8 mouse cellular contexts compared by ENCODE assay signal in genomic region chr8:126886741-126887638, GRCm38 (mm10). TPM values are rescaled to one million over a fixed set of nuclear protein-coding genes. Genes with fewer than 3 reads are reported as not detected.
DNase-seq lines count a peak whose midpoint lies in the region; ATAC-seq and TF ChIP-seq lines count a peak whose summit lies in the region.

No protein-coding gene starts in this region.

- no peak overlapping the region for H3K4me3 ChIP-seq in spleen, adult 2 months (ENCODE audit: extremely low read depth, insufficient read depth, insufficient read length)
- no peak overlapping the region for H3K4me3 ChIP-seq in forebrain, embryonic 15.5 days
- H3K4me3 ChIP-seq in limb, embryonic 11.5 days (ENCODE audit: low read depth, low read length) = no peak overlapping the region
- no peak overlapping the region for H3K4me3 ChIP-seq in neural tube, embryonic 13.5 days

- peaks cover 6% of the 10 kb centered on the region; the same call in 1 of the 2 replicates for H3K4me1 ChIP-seq in spleen, adult 2 months (ENCODE audit: control insufficient read depth, insufficient read depth, insufficient read length)
- peaks cover 26% of the 10 kb centered on the region for H3K4me1 ChIP-seq in forebrain, embryonic 15.5 days
- peaks cover 5% of the 10 kb centered on the region; the same call in 1 of the 2 replicates for H3K4me1 ChIP-seq in limb, embryonic 11.5 days (ENCODE audit: control insufficient read depth, insufficient read depth, low read length)
- H3K4me1 ChIP-seq in neural tube, embryonic 13.5 days (replicated peaks) = peaks cover 24% of the 10 kb centered on the region

- H3K27ac ChIP-seq in spleen, adult 2 months (ENCODE audit: insufficient read depth, low read length) = peak overlapping the region; percentile 62
- peak overlapping the region; percentile 16 for H3K27ac ChIP-seq in forebrain, embryonic 15.5 days (replicated peaks)
- H3K27ac ChIP-seq in limb, embryonic 11.5 days (replicated peaks; ENCODE audit: low read depth, low read length) = peak overlapping the region; percentile 68
- peak overlapping the region; percentile 10 for H3K27ac ChIP-seq in neural tube, embryonic 13.5 days (replicated peaks)

- DNase-seq in spleen, adult 2 months (ENCODE audit: low read depth in 1 of 2, low spot score in 2 of 2) = no peak
- no peak for DNase-seq in spleen, postnatal 4 days (ENCODE audit: low spot score in 2 of 2)
- peak; percentile 85 for DNase-seq in heart, postnatal 25 days (ENCODE audit: low spot score)
- peak; percentile 62 for DNase-seq in limb, embryonic 11.5 days (ENCODE audit: low spot score)
- no peak for DNase-seq in thymus, postnatal 10 days (ENCODE audit: low spot score in 2 of 2)
- DNase-seq in right cerebral cortex, postnatal 14 days = no peak

- no peaks in the 10 kb centered on the region for H3K27me3 ChIP-seq in spleen, adult 2 months (ENCODE audit: control insufficient read depth, insufficient read depth, low read length)
- no peaks in the 10 kb centered on the region for H3K27me3 ChIP-seq in forebrain, embryonic 15.5 days
- H3K27me3 ChIP-seq in limb, embryonic 11.5 days (ENCODE audit: control insufficient read depth, insufficient read depth, low read length) = no peaks in the 10 kb centered on the region
- H3K27me3 ChIP-seq in neural tube, embryonic 13.5 days = no peaks in the 10 kb centered on the region

- no peak for TF ChIP-seq CTCF in spleen, adult 2 months (IDR thresholded peaks at IDR 0.05; ENCODE audit: extremely low read depth, insufficient read depth, insufficient read length, insufficient replicate concordance)

- no peak overlapping the region for H3K9ac ChIP-seq in forebrain, embryonic 15.5 days (replicated peaks)
- no peak overlapping the region for H3K9ac ChIP-seq in limb, embryonic 11.5 days (ENCODE audit: low read length)
- no peak overlapping the region for H3K9ac ChIP-seq in neural tube, embryonic 13.5 days

- H3K9me3 ChIP-seq in forebrain, embryonic 15.5 days = no peaks in the 10 kb centered on the region
- no peaks in the 10 kb centered on the region for H3K9me3 ChIP-seq in limb, embryonic 11.5 days (ENCODE audit: control insufficient read depth, low read length)
- H3K9me3 ChIP-seq in neural tube, embryonic 13.5 days = no peaks in the 10 kb centered on the region

- no peak for TF ChIP-seq POLR2A in spleen, adult 2 months (IDR thresholded peaks at IDR 0.05; ENCODE audit: low read depth, low read length)

- WGBS in spleen, adult 2 months = 68% methylated on average over 8 of the region's 8 CpGs
- 63% methylated on average over 8 of the region's 8 CpGs for WGBS in forebrain, embryonic 15.5 days
- 54% methylated on average over 8 of the region's 8 CpGs for WGBS in limb, embryonic 11.5 days
- 49% methylated on average over 8 of the region's 8 CpGs for WGBS in neural tube, embryonic 13.5 days

- no peak for ATAC-seq in forebrain, embryonic 15.5 days (replicated peaks)
- peak; percentile 56; the same call in 1 of the 2 replicates for ATAC-seq in limb, embryonic 11.5 days (ENCODE audit: insufficient number of reproducible peaks, low FRiP score, low TSS enrichment, low read depth)
- 0 out of 2 replicates have a peak, but pooled peaks have one; percentile 27 for ATAC-seq in neural tube, embryonic 13.5 days (ENCODE audit: low read depth)

- intact Hi-C loops in heart, postnatal 25 days (cut with DNase I) = loop anchor here (1.0 kb wide), 1 partner anchor 27 kb away; no protein-coding TSS in a partner anchor

- no peaks in the 10 kb centered on the region for H3K36me3 ChIP-seq in spleen, adult 2 months (ENCODE audit: control insufficient read depth, insufficient read depth, low read length)
- H3K36me3 ChIP-seq in forebrain, embryonic 15.5 days = no peaks in the 10 kb centered on the region
- H3K36me3 ChIP-seq in limb, embryonic 11.5 days (ENCODE audit: control insufficient read depth, insufficient read depth, low read length) = no peaks in the 10 kb centered on the region
- no peaks in the 10 kb centered on the region for H3K36me3 ChIP-seq in neural tube, embryonic 13.5 days

- no peak overlapping the region for H3K4me2 ChIP-seq in forebrain, embryonic 15.5 days (replicated peaks)
- H3K4me2 ChIP-seq in limb, embryonic 11.5 days (ENCODE audit: low read depth, severe bottlenecking) = no peak overlapping the region
- no peak overlapping the region for H3K4me2 ChIP-seq in neural tube, embryonic 13.5 days

RNA-seq across cellular contexts. Expression of gene Tomm20, which starts 58.7 kb away (rescaled TPM):
- 346 and 417 TPM in 2 replicates for polyA plus RNA-seq in spleen, adult 2 months (2012; rRNA removed)
- polyA plus RNA-seq in forebrain, embryonic 15.5 days (2015; fragmentation: Nextera tagmentation; extraction: Ambion mirVana) = 195 and 209 TPM in 2 replicates
- 10 to 100 TPM; 76.2 to 76.4 TPM for total RNA-seq in heart, postnatal 25 days (2021)
- 258 and 284 TPM in 2 replicates for polyA plus RNA-seq in limb, embryonic 11.5 days (2014; fragmentation: Nextera tagmentation; extraction: Ambion mirVana)
- 201 and 211 TPM in 2 replicates for polyA plus RNA-seq in neural tube, embryonic 13.5 days (2015; fragmentation: Nextera tagmentation; extraction: Ambion mirVana)

Comparison
In these comparisons a context has a peak if more than half of its experiments do, and no peak if none do; other contexts are left out.
1. DNase-seq: peak in heart, postnatal 25 days (single experiment) and limb, embryonic 11.5 days (single experiment); none in spleen, adult 2 months (0 of 2), spleen, postnatal 4 days (0 of 2), thymus, postnatal 10 days (0 of 2) and right cerebral cortex, postnatal 14 days (single experiment).
2. H3K27ac ChIP-seq: peak in every context shown above with its lines; median percentile 68 in limb, embryonic 11.5 days; 62 in spleen, adult 2 months; 16 in forebrain, embryonic 15.5 days; 10 in neural tube, embryonic 13.5 days.